In the genomic region with DNA sequence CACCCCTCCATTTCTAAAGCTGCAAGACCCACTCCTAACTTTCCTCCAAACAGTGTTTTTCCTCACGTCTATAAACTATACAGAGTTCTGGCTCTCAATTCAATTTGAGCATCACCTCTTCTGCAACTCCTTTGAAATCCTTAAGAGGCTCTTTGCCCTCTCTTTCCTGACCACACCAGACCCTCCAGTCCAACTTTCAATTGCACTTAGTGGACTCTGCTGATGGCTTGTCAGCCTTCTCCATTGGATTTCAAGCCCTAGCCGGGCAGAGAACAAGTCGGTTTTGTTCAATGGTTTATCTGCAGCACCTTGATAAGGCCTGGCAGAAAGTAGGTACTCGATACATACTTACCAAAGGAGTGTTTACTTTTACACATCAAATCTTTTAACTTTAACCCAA, we compare ENCODE assay signal across 24 mouse cellular contexts.
"Had no signal": no experiment of that assay in that cellular context is flagged by ENCODE, and none has a peak within 500 bp of the region (broad histone marks: within the 10 kb centered on the region; RNA-seq: fewer than 3 reads in every experiment).

No protein-coding gene starts in this region.

- H3K9ac ChIP-seq: heart, embryonic 12.5 days; hindbrain, embryonic 12.5 days; hindbrain, embryonic 14.5 days; intestine, embryonic 15.5 days; limb, embryonic 12.5 days had no signal

- H3K9me3 ChIP-seq: heart, embryonic 10.5 days; hindbrain, embryonic 10.5 days; hindbrain, embryonic 12.5 days; intestine, embryonic 15.5 days; limb, embryonic 10.5 days; limb, embryonic 12.5 days had no signal

- H3K4me3 ChIP-seq: gastrocnemius, adult 2 months; heart, embryonic 10.5 days; heart, embryonic 12.5 days; hindbrain, embryonic 10.5 days; hindbrain, embryonic 12.5 days; intestine, embryonic 15.5 days; layer of hippocampus, adult 2 months; left cerebral cortex, adult 2 months; limb, embryonic 10.5 days; limb, embryonic 12.5 days had no signal

- H3K27me3 ChIP-seq: heart, embryonic 12.5 days; hindbrain, embryonic 12.5 days; intestine, embryonic 15.5 days; limb, embryonic 12.5 days had no signal

- H3K4me2 ChIP-seq: heart, embryonic 12.5 days; hindbrain, embryonic 12.5 days; hindbrain, embryonic 14.5 days; intestine, embryonic 15.5 days; limb, embryonic 12.5 days had no signal

- H3K36me3 ChIP-seq: heart, embryonic 10.5 days; heart, embryonic 12.5 days; hindbrain, embryonic 10.5 days; hindbrain, embryonic 12.5 days; intestine, embryonic 15.5 days; limb, embryonic 10.5 days; limb, embryonic 12.5 days had no signal

- H3K27ac ChIP-seq: gastrocnemius, adult 2 months; heart, embryonic 10.5 days; hindbrain, embryonic 10.5 days; hindbrain, embryonic 12.5 days; hindbrain, embryonic 14.5 days; intestine, embryonic 15.5 days; layer of hippocampus, adult 2 months; left cerebral cortex, adult 2 months; limb, embryonic 10.5 days; limb, embryonic 12.5 days had no signal

- ATAC-seq: hindbrain, embryonic 16.5 days; inflammation-experienced regulatory T-cells, adult 6 months; intestine, embryonic 15.5 days; intestine, postnatal 0 days had no signal

- H3K4me1 ChIP-seq: heart, embryonic 10.5 days; heart, embryonic 12.5 days; hindbrain, embryonic 10.5 days; hindbrain, embryonic 12.5 days; intestine, embryonic 15.5 days; limb, embryonic 10.5 days; limb, embryonic 12.5 days had no signal

- DNase-seq: gastrocnemius, adult 2 months; gastrocnemius, postnatal 10 days; gastrocnemius, postnatal 25 days; heart, adult 18-20 months; heart, postnatal 10 days; heart, postnatal 4 days; kidney, adult 18-20 months; kidney, adult 8-10 months; kidney, postnatal 10 days; kidney, postnatal 25 days; kidney, postnatal 4 days had no signal
